Mouse (Mus musculus): ENCODE data around the gene Cby3.
"Not testable (repeated sequence)": the region's sequence is repeated elsewhere in the genome, so short reads cannot be mapped to it uniquely, and the experiment has no call there.

The Cby3 gene

GRCm38 (mm10) chr11:50354162-50354561 lies at the start of gene Cby3:
Gene Cby3, plus strand, starts transcription at chr11:50354462.
- DNase-seq (ENCODE audit: low read depth, low spot score), result peak; percentile 35

GRCm38 (mm10) chr11:50312803-50313202 lies 41.5 kb upstream of the Cby3 start:
- no peak for DNase-seq (ENCODE audit: low read depth, low spot score)

GRCm38 (mm10) chr11:50319343-50319742 lies 34.9 kb upstream of the Cby3 start:
- not testable (repeated sequence) for DNase-seq (ENCODE audit: low read depth, low spot score)

- DNase-seq (ENCODE audit: low read depth, low spot score), result no peak
Observed at GRCm38 (mm10) chr11:50321239-50321638, 33.0 kb upstream of the Cby3 start.

GRCm38 (mm10) chr11:50322345-50322744 lies 31.9 kb upstream of the Cby3 start:
- DNase-seq (ENCODE audit: low read depth, low spot score), result no peak

- DNase-seq (ENCODE audit: low read depth, low spot score), result no peak
Observed at GRCm38 (mm10) chr11:50323843-50324242, 30.4 kb upstream of the Cby3 start.

- no peak for DNase-seq (ENCODE audit: low read depth, low spot score)
Observed at GRCm38 (mm10) chr11:50324751-50325471, 29.4 kb upstream of the Cby3 start.

GRCm38 (mm10) chr11:50325496-50326301 lies 28.6 kb upstream of the Cby3 start, which contains the start of gene Canx:
Gene Canx, minus strand, starts transcription at chr11:50325673.
- peak; percentile 99 for DNase-seq (ENCODE audit: low read depth, low spot score)

GRCm38 (mm10) chr11:50326302-50326966 lies 27.8 kb upstream of the Cby3 start:
- DNase-seq (ENCODE audit: low read depth, low spot score), result no peak

- DNase-seq (ENCODE audit: low read depth, low spot score), result no peak
Observed at GRCm38 (mm10) chr11:50328075-50328625, 26.1 kb upstream of the Cby3 start.

GRCm38 (mm10) chr11:50329378-50329777 lies 24.9 kb upstream of the Cby3 start:
- no peak for DNase-seq (ENCODE audit: low read depth, low spot score)

GRCm38 (mm10) chr11:50333181-50333580 lies 21.1 kb upstream of the Cby3 start:
- no peak for DNase-seq (ENCODE audit: low read depth, low spot score)

- no peak for DNase-seq (ENCODE audit: low read depth, low spot score)
Observed at GRCm38 (mm10) chr11:50336126-50336525, 18.1 kb upstream of the Cby3 start.

GRCm38 (mm10) chr11:50336891-50337290 lies 17.4 kb upstream of the Cby3 start:
- DNase-seq (ENCODE audit: low read depth, low spot score), result no peak

- DNase-seq (ENCODE audit: low read depth, low spot score), result no peak
Observed at GRCm38 (mm10) chr11:50345486-50345885, 8.8 kb upstream of the Cby3 start.

- DNase-seq (ENCODE audit: low read depth, low spot score), result peak; percentile 50
Observed at GRCm38 (mm10) chr11:50346256-50347032, 7.8 kb upstream of the Cby3 start.

- DNase-seq (ENCODE audit: low read depth, low spot score), result no peak
Observed at GRCm38 (mm10) chr11:50352177-50352576, 2.1 kb upstream of the Cby3 start.

GRCm38 (mm10) chr11:50354851-50355250 lies 589 bp downstream of the Cby3 start:
- DNase-seq (ENCODE audit: low read depth, low spot score), result no peak

- no peak for DNase-seq (ENCODE audit: low read depth, low spot score)
Observed at GRCm38 (mm10) chr11:50355395-50355794, 1.1 kb downstream of the Cby3 start.

GRCm38 (mm10) chr11:50358950-50359861 lies 4.9 kb downstream of the Cby3 start:
- peak; percentile 92 for DNase-seq (ENCODE audit: low read depth, low spot score)

Measured in ZHBTc4 (cell line).